Mouse (Mus musculus) megakaryocyte-erythroid progenitor cell, adult 5-6 weeks (primary cell): ENCODE measurements around the gene Dhx37. TPM values are rescaled to one million over a fixed set of nuclear protein-coding genes. Genes with fewer than 3 reads are reported as not detected.
A peak's percentile ranks its signal among the peaks of the same experiment; 100 is the strongest.

Source experiments
- ATAC-seq: replicated peaks from 2 replicates; pipeline ENCODE4 v1.8.0; 2016; ENCODE audit warnings: mild to moderate bottlenecking, inconsistent platforms; ENCODE audit not compliant: severe bottlenecking, poor library complexity, low FRiP score, low TSS enrichment
- total RNA-seq, 2 experiments: library from RNA; stranded (forward) in 1 of 2; stranded (reverse) in 1 of 2; fragments of 200-1000, 215-1000 nt in 1 of 2; fragments of >200 nt in 1 of 2; fragmentation: Nextera tagmentation in 1 of 2; gene quantifications; 2 replicates each; pipeline ENCODE4 v1.2.3; 2014 to 2017

Gene Dhx37
- total RNA-seq (2014; fragmentation: Nextera tagmentation) (21.2 and 34.5 TPM in 2 replicates), total RNA-seq (2017) (69.0 and 83.7 TPM in 2 replicates)

DNA sequence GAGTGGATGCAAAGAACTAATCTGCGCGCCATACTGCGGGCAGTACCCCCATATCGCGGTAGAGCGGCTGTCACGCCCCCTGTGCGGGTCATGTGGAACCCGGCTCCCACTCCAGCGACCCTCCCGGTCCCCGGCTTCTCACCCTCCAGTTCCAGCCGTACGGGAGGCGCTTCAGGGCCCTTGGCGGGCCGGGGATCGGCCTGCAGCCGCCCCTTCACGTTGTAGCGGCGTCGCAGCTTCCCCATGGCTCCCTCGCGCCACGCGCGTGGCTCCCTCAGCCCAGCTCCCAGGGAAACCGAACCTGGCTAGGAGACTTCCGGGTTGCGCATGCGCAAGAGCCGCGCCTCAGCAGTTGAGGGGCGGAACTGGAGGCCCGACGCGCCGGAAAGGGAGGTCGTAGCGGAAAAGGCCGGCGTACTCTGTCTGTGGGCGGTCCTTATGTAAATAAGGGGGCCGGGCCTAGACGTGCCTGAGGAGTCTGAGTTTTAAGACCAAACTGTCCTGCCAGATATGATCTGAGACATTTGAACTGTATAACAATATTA, at the start of gene Dhx37:
TSS of gene Dhx37 (minus strand) at position 329 of the 545 bp plus-strand sequence.
- ATAC-seq = peak; percentile 98

DNA sequence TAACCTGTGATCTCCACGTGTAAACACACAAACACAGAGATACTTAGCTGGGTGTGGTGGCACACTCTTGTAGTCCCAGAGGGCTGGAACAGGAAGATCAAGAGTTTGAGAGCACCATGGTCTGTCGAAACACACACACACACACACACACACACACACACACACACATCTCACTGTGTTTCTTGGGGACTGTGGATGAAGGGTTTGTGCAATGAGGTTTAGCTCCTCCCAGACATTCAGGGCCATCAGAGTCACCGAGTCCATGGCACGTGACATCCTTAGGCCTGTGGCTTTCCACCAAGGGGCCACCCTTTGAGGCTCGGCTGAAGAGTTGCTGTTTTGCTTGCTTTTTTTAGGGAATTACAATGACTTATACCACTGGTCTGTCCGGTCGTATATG, 48.6 kb upstream of the Dhx37 start:
- no peak for ATAC-seq

DNA sequence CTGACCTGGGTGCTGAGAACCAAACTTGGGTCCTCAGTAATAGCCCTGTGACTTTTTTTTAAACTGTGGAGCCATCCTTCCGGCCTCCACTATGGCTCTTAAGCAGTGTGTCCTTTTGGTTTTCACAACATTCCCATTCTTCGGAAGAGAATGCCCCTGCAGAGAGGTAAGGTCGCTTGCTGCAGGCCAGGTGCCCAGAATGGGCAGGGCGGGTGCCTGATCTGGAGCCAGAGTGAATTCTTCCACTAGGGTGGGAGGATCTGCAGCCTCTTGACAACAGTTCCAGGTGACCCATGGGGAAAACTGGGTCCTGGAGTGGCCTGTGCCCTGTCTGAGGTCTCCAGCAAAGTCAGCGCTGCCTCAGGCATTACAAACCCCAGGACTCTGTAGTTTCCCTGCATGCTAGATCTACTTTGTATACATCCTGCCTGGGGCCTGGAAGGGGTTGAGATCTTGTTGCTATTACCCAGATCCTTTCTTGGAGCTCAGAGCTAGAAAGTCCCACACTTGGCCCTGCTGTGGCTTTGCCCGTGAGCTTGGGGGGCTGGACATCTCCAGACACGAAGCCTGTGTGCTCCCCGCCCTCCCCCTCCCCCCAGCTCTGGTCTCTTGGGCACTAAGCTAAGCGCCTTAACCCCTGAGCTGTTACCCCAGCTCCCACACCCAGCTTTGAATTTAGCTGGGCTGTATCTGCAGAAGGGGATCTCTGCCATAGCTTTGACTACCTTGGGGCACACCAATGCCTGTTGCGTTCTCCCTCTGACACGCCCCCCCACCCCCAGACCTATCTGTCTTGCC, 46.7 kb upstream of the Dhx37 start:
- no peak for ATAC-seq

DNA sequence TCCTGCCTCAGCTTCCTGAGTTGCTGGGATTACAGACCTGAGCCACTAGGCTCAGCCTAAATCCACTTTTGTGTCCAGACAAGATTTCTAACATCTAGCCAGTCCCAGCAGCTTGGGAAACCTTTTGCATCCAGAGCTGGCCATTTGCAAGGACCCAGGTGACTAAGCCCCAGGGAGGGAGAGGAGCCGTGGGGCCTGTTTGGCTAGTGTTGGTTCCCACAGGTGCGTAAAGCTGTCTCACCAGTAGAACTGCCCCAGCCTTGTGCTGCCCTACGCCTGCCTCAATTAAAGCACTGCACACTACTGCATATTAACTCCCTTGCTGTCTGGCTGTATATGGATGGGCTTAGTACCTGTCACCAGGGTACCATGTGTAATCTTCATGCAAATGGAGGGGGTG, 45.5 kb upstream of the Dhx37 start:
- no peak for ATAC-seq

DNA sequence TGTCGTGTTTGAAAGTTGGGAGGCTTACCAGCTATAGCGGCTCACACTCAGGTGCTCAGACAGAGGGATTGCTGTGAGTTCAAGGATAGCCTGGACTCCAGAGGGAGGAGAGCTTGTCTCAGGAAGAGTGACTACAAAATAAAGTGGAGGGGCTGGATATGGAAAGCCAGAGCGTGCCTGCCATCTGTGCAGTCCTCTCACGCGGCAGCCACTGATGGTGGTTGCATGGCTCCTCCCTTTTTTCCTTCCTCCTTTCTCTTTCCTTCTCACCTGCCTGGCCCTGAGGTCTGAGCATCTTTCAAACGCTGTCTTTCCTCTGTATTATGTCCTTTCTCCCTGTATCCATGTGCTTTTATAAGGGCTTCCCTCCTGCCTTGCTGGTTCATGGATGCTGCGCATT, 44.1 kb upstream of the Dhx37 start:
- ATAC-seq = no peak

DNA sequence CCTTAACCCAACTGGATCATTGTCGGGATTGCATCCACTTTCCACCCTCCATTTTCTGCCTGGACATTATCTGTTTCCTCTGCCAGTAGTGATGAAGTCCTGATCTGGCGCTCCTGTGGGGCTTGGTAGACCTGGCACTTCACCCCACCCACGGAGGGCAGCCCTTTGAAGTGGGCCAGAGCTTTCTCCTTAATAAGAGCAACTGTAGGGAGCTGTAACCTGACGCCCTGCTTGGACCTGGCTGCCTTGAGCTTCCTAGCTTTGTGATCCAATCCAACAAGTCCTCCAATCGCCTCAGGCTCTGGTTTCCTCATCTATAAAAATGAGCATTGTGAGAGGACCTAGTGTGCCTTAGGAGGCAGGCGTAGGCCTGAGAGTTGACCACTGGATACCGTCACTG, 43.6 kb upstream of the Dhx37 start:
- no peak for ATAC-seq

DNA sequence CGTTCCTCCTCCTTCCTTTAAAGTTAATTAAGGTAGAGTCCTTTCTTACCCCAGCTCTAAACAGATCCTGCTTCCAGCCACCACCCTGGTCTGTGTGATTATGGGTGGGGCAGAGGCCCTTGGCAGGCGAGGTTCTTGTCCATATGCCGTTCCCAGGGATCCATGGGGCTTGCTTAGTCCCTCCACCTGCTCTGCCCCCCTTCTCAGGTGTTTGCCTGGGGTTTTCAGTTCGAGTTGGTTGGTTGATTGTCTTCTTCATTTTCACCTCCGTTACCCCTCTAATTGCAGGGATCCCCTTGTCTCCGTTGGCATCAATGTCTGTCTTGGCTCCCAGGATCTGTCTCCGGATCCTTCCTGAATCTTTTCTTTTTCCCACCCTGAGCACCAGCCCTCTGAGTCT, 42.9 kb upstream of the Dhx37 start:
- ATAC-seq = no peak

DNA sequence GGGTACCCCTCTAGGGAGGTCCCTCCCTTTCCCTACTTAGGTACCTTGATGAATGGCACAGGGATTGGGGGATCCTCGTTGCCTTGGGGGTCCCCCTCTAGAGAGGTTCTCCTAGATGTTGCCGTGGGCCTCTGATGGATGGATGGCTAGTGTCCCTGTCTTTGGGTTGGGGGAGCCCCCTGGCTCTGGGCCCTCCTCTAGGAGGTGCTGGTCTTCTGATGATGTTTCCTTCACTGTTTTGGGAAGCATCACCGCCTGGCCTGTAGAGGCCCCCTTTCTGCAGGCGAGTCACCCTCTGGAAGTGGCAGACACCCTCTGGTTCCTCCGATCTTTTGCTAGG, 42.3 kb upstream of the Dhx37 start:
- ATAC-seq = 0 out of 2 replicates have a peak, but pooled peaks have one; percentile 6

DNA sequence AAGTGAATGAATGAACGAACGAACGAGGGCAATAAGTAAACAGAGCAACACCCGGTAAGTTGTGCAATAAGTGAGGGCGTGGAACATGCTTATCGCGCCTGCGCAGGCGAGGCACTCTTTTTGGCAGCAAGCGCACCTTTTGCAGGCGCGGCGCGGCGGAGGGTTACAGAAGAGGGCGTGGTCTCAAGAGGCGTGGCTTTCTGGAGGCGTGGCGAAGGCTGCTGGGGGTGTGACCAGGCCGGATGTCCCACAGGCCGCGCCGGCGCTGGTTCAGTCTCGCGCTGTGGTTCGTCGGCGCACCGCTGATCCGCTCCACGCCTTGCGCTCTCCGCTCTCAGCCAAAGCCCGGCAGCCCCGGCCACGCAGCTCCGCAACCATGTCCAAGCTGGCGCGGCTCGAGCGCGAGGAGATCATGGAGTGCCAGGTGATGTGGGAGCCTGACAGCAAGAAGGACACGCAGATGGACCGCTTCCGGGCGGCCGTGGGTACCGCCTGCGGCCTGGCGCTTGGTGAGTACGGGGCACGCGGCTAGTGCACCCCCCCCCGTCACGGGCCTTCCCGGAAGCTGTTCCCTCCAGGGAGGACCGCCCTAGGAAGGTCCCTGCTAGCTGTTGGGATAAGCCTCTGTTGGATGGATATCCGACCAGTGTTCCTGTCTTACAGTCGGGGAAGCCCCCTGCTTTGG, 41.8 kb upstream of the Dhx37 start, which contains the start of gene Aacs:
TSS of gene Aacs (plus strand) at position 214 of the 685 bp plus-strand sequence.
- peak; percentile 91 for ATAC-seq

DNA sequence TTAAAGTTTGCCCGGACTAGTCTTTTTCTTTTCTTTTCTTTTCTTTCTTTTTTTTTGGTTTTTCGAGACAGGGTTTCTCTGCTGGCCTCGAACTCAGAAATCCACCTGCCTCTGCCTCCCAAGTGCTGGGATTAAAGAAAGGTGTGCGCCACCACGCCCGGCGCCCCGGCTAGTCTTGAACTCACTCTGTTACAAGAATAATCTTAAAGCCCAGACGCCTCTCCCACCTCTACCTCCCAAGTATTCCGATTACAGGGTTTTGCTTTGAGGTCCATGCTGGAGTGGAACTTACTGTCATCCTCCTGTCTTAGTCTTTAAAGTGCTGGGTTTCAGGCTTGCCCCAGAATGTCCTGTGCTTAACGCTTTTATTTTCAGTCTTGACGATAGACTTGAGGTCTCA, 41.1 kb upstream of the Dhx37 start:
- 0 out of 2 replicates have a peak, but pooled peaks have one; percentile 3 for ATAC-seq

DNA sequence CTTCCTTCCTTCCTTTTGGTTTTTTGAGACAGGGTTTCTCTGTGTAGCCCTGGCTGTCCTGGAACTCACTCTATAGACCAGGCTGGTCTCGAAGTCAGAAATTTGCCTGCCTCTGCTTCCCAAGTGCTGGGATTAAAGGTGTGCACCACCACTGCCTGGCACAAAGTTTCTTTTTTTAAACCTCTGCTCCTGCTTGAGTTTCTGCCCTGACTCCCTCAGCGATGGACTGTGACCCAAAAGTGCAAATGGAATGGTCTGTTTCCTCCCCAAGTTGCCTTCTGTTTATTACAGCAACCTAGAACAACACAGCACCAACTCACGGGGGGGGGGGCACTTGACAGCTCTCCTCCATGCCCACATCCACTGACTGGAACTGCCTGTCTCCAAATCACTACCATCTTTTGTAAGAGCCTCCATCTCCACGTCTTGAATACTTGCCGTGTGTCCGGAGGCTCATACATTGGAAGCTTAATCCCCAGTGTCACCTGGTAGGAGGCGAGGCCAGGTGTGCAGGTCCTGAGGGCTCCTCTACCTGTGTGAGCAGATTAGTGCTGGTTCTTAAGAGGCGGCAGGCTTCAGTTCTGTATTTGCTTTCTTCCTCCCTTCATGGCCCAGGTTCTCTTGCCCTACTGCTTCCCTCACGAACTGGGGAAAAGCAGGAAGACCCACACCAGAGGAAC, 39.0 kb upstream of the Dhx37 start:
- ATAC-seq = no peak

DNA sequence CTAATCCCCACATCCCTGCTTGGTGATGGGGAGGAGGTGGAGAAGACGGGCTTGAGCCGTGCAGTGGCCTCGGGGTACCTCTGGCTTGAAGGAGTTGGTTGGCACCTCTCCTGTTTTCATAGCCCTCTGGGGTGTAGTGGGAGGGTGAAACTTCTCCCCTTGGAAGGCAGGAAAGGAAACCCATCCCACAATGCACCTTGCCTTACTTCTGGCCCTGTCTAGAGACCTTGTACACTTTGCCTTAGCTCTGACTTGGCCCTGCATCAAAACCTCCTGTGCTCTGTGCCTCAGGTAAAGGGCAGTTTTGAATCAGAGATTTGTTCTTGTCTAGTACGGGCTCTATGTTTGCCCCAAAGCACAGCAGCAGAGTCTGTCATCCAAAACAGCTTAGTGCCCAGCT, 36.8 kb upstream of the Dhx37 start:
- ATAC-seq = no peak

DNA sequence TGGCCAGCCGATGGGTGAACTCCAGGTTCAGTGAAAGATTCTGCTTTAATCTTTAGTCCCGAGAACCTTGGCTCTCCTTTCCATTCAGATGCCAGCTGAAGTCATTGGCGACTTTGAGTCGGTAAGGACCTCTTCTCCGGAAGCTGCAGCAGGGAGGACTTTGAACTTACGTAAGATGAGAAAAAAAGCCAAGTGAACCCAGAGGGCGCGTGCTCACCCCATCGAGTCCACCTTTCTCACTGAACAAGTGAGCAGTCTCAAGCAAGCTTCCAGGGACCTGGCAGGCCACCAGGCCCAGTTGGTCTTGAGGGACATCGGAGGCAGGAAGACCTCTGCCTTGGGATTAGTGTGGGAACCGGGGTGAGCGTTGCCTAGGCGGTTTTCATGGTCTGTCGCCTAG, 33.3 kb upstream of the Dhx37 start:
- ATAC-seq = no peak

DNA sequence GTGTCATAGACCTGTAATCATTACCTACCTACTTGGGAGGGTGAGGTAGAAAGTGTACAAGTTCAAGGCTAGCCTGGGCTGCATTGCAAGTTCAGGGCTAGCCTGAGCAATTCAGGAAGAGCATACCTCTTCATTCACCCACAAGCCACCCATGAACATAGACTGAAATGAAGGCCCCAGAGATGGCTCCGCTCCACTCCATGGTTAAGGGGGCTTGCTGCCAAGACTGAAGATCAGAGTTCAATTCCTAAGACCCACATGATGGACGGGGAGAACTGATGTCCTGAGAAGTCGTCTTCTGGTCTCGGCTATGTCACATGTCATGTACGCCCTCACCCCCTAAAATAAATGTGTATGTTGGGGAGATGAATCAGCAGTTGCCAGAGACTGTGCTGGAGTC, 32.6 kb upstream of the Dhx37 start:
- no peak for ATAC-seq

DNA sequence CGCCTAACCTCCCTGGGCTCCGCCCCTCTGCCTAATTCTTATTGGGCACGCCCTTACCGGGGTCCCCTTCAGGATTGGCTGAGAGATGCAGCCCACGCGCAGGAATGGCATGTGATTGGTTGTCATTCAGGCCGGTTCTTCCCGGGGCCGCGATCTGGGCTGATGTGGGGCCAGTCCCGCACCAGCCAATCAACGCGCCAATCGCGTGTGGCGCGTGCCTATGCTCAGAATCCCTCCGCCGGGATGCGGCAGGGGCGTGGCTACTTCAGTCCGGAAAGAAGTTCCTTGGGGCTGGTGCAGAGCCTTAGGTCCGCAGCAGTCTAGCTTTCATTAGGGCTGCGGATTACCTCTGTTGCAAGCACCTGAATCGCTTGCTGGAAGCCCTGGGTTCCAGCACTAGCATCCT, 31.8 kb upstream of the Dhx37 start:
- peak; percentile 97 for ATAC-seq

DNA sequence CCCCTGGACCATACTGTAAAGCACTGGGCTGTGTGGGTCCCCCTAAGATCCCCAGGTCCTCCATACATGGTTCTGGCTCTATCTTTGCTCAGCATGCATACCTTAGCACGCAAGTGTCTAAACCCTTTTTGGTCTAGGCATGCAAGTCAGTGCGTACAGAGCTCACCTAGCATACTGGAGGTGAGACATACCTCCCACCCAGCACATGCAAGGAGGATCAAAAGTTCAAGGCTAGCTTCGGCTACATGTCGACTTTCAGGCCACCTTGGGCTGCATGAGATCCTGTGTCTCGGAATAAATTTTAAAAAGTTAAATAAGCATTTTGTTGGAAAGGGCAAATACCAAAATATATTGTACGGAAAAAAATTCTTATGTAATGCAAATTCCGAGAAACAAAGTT, 31.3 kb upstream of the Dhx37 start:
- ATAC-seq = no peak

DNA sequence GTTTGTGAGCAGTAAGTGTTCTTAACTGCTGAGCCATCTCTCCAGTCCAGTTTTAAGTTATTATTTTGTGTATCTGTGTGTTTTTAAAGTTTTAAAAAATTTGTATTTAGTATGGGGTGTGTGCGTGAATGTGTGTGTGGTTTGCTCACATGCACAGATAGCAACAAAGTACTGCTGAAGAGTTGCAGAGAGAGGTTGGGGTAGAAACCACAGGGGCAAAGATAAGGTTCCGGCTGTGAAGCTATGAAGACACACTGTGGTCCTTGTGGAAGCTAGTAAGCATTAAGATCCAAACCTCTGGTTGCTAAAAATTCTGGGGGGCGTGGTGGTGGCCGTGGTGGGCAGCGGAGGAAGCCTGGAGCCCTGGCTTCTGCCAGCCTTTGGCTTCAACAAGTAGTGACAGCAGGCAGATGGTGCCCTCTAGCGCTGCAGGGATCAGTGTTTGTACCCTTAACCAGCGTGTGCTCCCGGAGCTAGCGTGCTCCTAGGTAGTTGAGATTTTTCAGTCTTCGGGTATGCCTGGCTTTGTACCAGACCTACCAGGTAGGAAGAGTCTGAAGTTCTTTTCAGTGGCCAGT, 28.0 kb upstream of the Dhx37 start:
- peak; percentile 52 for ATAC-seq

DNA sequence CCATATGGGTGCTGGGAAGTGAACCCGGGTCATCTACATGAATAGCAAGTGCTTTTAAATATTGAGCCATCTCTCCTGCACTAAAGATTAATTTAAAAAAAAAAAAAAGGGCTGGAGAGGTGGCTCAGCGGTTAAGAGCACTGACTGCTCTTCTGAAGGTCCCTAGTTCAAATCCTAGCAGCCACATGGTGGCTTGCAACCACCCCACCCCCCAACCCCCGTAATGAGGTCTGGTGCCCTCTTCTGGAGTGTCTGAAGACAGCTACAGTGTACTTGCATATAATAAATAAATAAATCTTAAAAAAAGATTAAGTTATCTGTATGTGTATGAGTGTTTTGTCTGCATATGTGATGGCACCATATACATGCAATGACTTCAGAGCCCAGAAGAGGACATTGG, 26.7 kb upstream of the Dhx37 start:
- ATAC-seq = no peak

DNA sequence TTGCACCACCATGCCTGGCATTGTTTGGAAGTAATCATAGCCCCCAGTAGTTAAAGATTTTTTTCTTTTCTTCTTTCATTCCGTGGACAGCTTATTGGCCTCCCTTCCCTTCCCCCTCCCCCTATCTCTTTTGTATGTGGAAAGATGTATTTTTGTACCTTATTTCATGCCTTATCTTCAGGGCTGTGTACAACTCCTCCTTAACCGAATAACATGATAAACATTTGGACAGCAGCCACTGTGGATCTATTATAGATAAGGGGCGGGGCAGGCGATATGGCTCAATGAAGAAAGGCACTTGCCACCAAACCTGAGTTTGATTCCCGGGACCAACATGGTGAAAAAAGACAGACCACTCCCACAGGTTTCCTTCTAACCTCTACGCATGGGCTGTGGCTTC, 23.6 kb upstream of the Dhx37 start:
- ATAC-seq = 0 out of 2 replicates have a peak, but pooled peaks have one; percentile 9

DNA sequence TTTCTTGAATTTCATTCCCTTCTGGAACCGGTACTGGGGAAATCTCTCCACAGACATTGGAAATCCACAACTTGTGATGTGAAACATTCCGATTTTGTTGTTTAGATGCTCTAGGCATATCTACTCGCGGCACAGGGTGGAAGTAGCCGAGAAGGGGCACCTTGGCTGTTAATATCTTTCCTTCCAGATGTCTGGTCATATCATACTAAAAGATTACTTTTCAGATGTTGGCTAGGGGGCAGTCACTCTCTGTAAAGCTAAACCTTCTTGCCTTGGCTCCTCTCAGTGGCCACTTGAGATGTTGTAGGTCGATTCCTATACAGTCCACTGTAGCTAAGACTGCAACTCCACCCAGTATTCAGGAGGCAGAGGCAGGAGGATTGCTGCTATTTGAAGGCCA, 22.2 kb upstream of the Dhx37 start:
- peak; percentile 80 for ATAC-seq
